Mouse (Mus musculus) natural killer cell, adult 2 months (primary cell): ENCODE measurements around the gene Olfr355.

Experiments
- DNase-seq, 2 experiments: peaks; one replicate each; pipeline ENCODE4 v3.0.0; 2022; ENCODE audit warnings: low spot score in 2 of 2

The Olfr355 gene

GRCm38 (mm10) chr2:36928797-36929196 is at the start of gene Olfr355:
Gene Olfr355 (minus strand): TSS chr2:36928897.
- no peak for DNase-seq

- DNase-seq = no peak
These were observed 8.1 kb upstream of the Olfr355 start, which contains the start of gene Olfr356 for GRCm38 (mm10) chr2:36936821-36937220. Gene Olfr356 (plus strand): TSS chr2:36937121.

GRCm38 (mm10) chr2:36905380-36905779 is 23.3 kb downstream of the Olfr355 start, which contains the start of gene Olfr354:
Gene Olfr354 (plus strand): TSS chr2:36905680.
- no peak for DNase-seq

GRCm38 (mm10) chr2:36897114-36897513 is 31.6 kb downstream of the Olfr355 start:
- DNase-seq = no peak

- no peak for DNase-seq
These were observed 35.9 kb downstream of the Olfr355 start, which contains the start of gene Olfr353 for GRCm38 (mm10) chr2:36892836-36893235. Gene Olfr353 (minus strand): TSS chr2:36892936.
